Mouse (Mus musculus) MEL (cell line): ENCODE measurements around the gene Uso1.

ENCODE experiments used
- ETS1 ChIP-seq: IDR thresholded peaks from 2 replicates; pipeline ENCODE4 v1.6.1; 2012; ENCODE audit warnings: low read depth, mild to moderate bottlenecking, inconsistent platforms, low read length, improper control_type of control experiment, moderate library complexity
- GATA1 ChIP-seq: IDR thresholded peaks from 2 replicates; pipeline ENCODE4 v1.6.1; 2011; ENCODE audit warnings: low read depth, low read length, improper control_type of control experiment
- NRF1 ChIP-seq: IDR thresholded peaks from 2 replicates; pipeline ENCODE4 v1.6.1; 2014; ENCODE audit warnings: low read depth, mild to moderate bottlenecking, inconsistent platforms, low read length, improper control_type of control experiment, moderate library complexity; ENCODE audit not compliant: poor library complexity, insufficient read depth, severe bottlenecking

DNA sequence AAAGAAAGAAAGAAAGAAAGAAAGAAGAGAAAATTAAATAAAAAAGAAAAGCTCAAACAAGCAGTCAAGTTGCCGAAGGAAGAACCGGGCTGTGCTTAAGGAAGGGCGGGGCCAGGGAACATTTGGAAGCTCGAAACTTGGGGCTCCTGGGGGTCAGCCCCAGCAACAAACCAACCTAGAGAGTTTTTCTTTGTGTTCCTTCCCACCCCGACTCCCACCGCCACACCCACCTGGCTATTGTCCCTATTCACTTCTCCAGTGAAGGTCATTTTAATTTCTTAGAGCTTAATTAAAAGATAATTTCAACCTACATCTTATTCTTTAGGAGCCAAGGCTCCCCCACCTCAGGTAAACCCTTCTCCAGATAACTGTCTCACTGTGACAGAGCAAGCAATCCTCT lies 25.6 kb upstream of the Uso1 start:
- TF ChIP-seq NRF1 (no peak), ETS1 (no peak), GATA1 (no peak)
